Mouse (Mus musculus) limb, embryonic 11.5 days (tissue): ENCODE data around the gene Ints3. TPM values are rescaled to one million over a fixed set of nuclear protein-coding genes. Genes with fewer than 3 reads are reported as not detected.

ENCODE experiments used
- ATAC-seq: fragments of 200-750 bp; cut with Nextera tagmentation; 2 replicates; pipeline ENCODE4 v1.8.0; 2017; ENCODE audit warnings: low read depth; ENCODE audit not compliant: insufficient number of reproducible peaks, low FRiP score, low TSS enrichment
- DNase-seq: peaks from one replicate; pipeline ENCODE4 v3.0.0-alpha.2; 2015; ENCODE audit warnings: low spot score
- H3K27ac ChIP-seq: fragments of 300-500 bp; sonication (generic); replicated peaks from 2 replicates; pipeline ENCODE4 v1.5.1; 2014; ENCODE audit warnings: low read depth, mild to moderate bottlenecking, low read length
- H3K27me3 ChIP-seq: fragments of 300-500 bp; sonication (generic); 2 replicates; pipeline ENCODE4 v1.6.1; 2014; ENCODE audit warnings: mild to moderate bottlenecking, low read length, mixed read lengths; ENCODE audit not compliant: control insufficient read depth, insufficient read depth
- H3K36me3 ChIP-seq: fragments of 300-500 bp; sonication (generic); 2 replicates; pipeline ENCODE4 v1.6.1; 2014; ENCODE audit warnings: mild to moderate bottlenecking, low read length, moderate library complexity, mixed read lengths; ENCODE audit not compliant: control insufficient read depth, insufficient read depth
- H3K4me1 ChIP-seq: fragments of 300-500 bp; sonication (generic); 2 replicates; pipeline ENCODE4 v1.6.1; 2014; ENCODE audit warnings: low read length, mixed read lengths; ENCODE audit not compliant: control insufficient read depth, insufficient read depth
- H3K4me2 ChIP-seq: fragments of 300-500 bp; sonication (generic); 2 replicates; pipeline ENCODE4 v1.6.1; 2014; ENCODE audit warnings: low read depth, mild to moderate bottlenecking, moderate library complexity; ENCODE audit not compliant: severe bottlenecking
- H3K4me3 ChIP-seq: fragments of 300-500 bp; sonication (generic); 2 replicates; pipeline ENCODE4 v1.5.1; 2014; ENCODE audit warnings: low read depth, low read length
- H3K9ac ChIP-seq: fragments of 300-500 bp; sonication (generic); 2 replicates; pipeline ENCODE4 v1.6.1; 2014; ENCODE audit warnings: mild to moderate bottlenecking, low read length
- H3K9me3 ChIP-seq: fragments of 300-500 bp; sonication (generic); 2 replicates; pipeline ENCODE4 v1.6.1; 2016; ENCODE audit warnings: low read length; ENCODE audit not compliant: control insufficient read depth
- WGBS: fragments of 180-500 bp; shearing (Covaris S2); extraction: QIAGEN DNeasy Blood & Tissue Kit; methylation state at CpG from one replicate; pipeline ENCODE4 v1.1.7; 2014; 5-methylcytosine and 5-hydroxymethylcytosine counted together
- polyA plus RNA-seq: library from polyadenylated mRNA; unstranded; fragments of >200 nt; fragmentation: Nextera tagmentation; extraction: Ambion mirVana; gene quantifications from 2 replicates; pipeline ENCODE4 v1.2.1, GENCODE M21; 2014

Gene Ints3
- polyA plus RNA-seq, 1 experiment from 2014 or later: 47.2 TPM

- DNase-seq: no peak
- H3K4me1 ChIP-seq: peaks cover 27% of the 10 kb centered on the region
Observed at GRCm38 (mm10) chr3:90391941-90392340, 41.5 kb downstream of the Ints3 start.

GRCm38 (mm10) chr3:90391004-90391403 is 42.4 kb downstream of the Ints3 start:
- peaks cover 30% of the 10 kb centered on the region for H3K36me3 ChIP-seq
- no peaks in the 10 kb centered on the region for H3K9me3 ChIP-seq
- H3K9ac ChIP-seq: no peak overlapping the region
- peaks cover 29% of the 10 kb centered on the region for H3K4me1 ChIP-seq
- 65% methylated on average over 4 of the region's 4 CpGs for WGBS
- H3K27ac ChIP-seq: peak overlapping the region; percentile 92; the same call in 1 of the 2 replicates
- no peak overlapping the region for H3K4me2 ChIP-seq
- DNase-seq (no peak), ATAC-seq (no peak)
- H3K27me3 ChIP-seq: no peaks in the 10 kb centered on the region
- no peak overlapping the region for H3K4me3 ChIP-seq

More at GRCm38 (mm10) chr3:90391941-90392340, 41.5 kb downstream of the Ints3 start:
- ATAC-seq: no peak
- Histone ChIP-seq H3K36me3 (peaks cover 28% of the 10 kb centered on the region), H3K9me3 (no peaks in the 10 kb centered on the region), H3K4me2 (no peak overlapping the region), H3K27ac (no peak overlapping the region), H3K27me3 (no peaks in the 10 kb centered on the region), H3K4me3 (no peak overlapping the region), H3K9ac (no peak overlapping the region)
- WGBS: 89% methylated on average over 8 of the region's 8 CpGs

- peaks cover 29% of the 10 kb centered on the region for H3K4me1 ChIP-seq
- peaks cover 27% of the 10 kb centered on the region for H3K36me3 ChIP-seq
Observed at GRCm38 (mm10) chr3:90389511-90390490, 43.6 kb downstream of the Ints3 start, which contains the start of gene Slc27a3. Gene Slc27a3, minus strand, starts transcription at chr3:90389938.

GRCm38 (mm10) chr3:90388726-90389510 is 44.5 kb downstream of the Ints3 start:
- ATAC-seq: peak; percentile 56
- peak overlapping the region; percentile 75 for H3K9ac ChIP-seq
- peak; percentile 81 for DNase-seq
- peak overlapping the region; percentile 63 for H3K4me3 ChIP-seq
- H3K4me2 ChIP-seq: peak overlapping the region; percentile 69
- H3K27ac ChIP-seq: peak overlapping the region; percentile 92
- 4% methylated on average over 53 of the region's 53 CpGs for WGBS
- H3K4me1 ChIP-seq: peaks cover 29% of the 10 kb centered on the region
- peaks cover 24% of the 10 kb centered on the region for H3K36me3 ChIP-seq
- H3K27me3 ChIP-seq: no peaks in the 10 kb centered on the region
- H3K9me3 ChIP-seq: no peaks in the 10 kb centered on the region

More at GRCm38 (mm10) chr3:90389511-90390490, 43.6 kb downstream of the Ints3 start, which contains the start of gene Slc27a3:
- Histone ChIP-seq H3K4me2 (peak within 1 kb of the TSS; percentile 69), H3K27ac (peak within 1 kb of the TSS; percentile 92), H3K4me3 (peak within 1 kb of the TSS; percentile 63), H3K9me3 (no peaks in the 10 kb centered on the region), H3K27me3 (no peaks in the 10 kb centered on the region), H3K9ac (peak within 1 kb of the TSS; percentile 75)
- peak; percentile 76 for ATAC-seq
- WGBS: under 1% methylated on average over 55 of the region's 55 CpGs
- DNase-seq: peak; percentile 82

- Histone ChIP-seq H3K4me2 (peak overlapping the region; percentile 69), H3K36me3 (peaks cover 22% of the 10 kb centered on the region), H3K9me3 (no peaks in the 10 kb centered on the region), H3K27me3 (no peaks in the 10 kb centered on the region), H3K4me3 (peak overlapping the region; percentile 63), H3K4me1 (peaks cover 29% of the 10 kb centered on the region), H3K9ac (peak overlapping the region; percentile 12; the same call in 1 of the 2 replicates), H3K27ac (no peak overlapping the region)
- DNase-seq: no peak
- WGBS: 84% methylated on average over 4 of the region's 4 CpGs
- ATAC-seq: no peak
Observed at GRCm38 (mm10) chr3:90388192-90388591, 45.2 kb downstream of the Ints3 start.

GRCm38 (mm10) chr3:90387483-90387882 is 45.9 kb downstream of the Ints3 start:
- Histone ChIP-seq H3K36me3 (peaks cover 18% of the 10 kb centered on the region), H3K4me1 (peaks cover 29% of the 10 kb centered on the region), H3K9me3 (no peaks in the 10 kb centered on the region), H3K27me3 (no peaks in the 10 kb centered on the region), H3K9ac (peak overlapping the region; percentile 37; the same call in 1 of the 2 replicates), H3K4me3 (no peak overlapping the region), H3K27ac (no peak overlapping the region), H3K4me2 (no peak overlapping the region)
- DNase-seq (no peak), ATAC-seq (no peak)
- 83% methylated on average over 11 of the region's 11 CpGs for WGBS

GRCm38 (mm10) chr3:90386817-90387216 is 46.6 kb downstream of the Ints3 start:
- H3K9me3 ChIP-seq: no peaks in the 10 kb centered on the region
- H3K27ac ChIP-seq: no peak overlapping the region
- no peak overlapping the region for H3K9ac ChIP-seq
- DNase-seq (no peak), ATAC-seq (no peak)
- WGBS: 89% methylated on average over 10 of the region's 10 CpGs
- no peak overlapping the region for H3K4me3 ChIP-seq
- H3K4me1 ChIP-seq: peaks cover 29% of the 10 kb centered on the region
- no peaks in the 10 kb centered on the region for H3K27me3 ChIP-seq
- H3K36me3 ChIP-seq: peaks cover 13% of the 10 kb centered on the region
- no peak overlapping the region for H3K4me2 ChIP-seq

GRCm38 (mm10) chr3:90384851-90385375 is 48.5 kb downstream of the Ints3 start:
- Histone ChIP-seq H3K9me3 (no peaks in the 10 kb centered on the region), H3K36me3 (peaks cover 9% of the 10 kb centered on the region; the same call in 1 of the 2 replicates), H3K9ac (no peak overlapping the region), H3K27ac (no peak overlapping the region), H3K27me3 (no peaks in the 10 kb centered on the region), H3K4me1 (peaks cover 16% of the 10 kb centered on the region), H3K4me2 (no peak overlapping the region), H3K4me3 (no peak overlapping the region)
- DNase-seq (no peak), ATAC-seq (no peak)
- WGBS: 69% methylated on average over 7 of the region's 7 CpGs
